Comparison of ENCODE assay signal across 8 mouse cellular contexts in genomic region chr5:124426475-124427071, GRCm38 (mm10). TPM values are rescaled to one million over a fixed set of nuclear protein-coding genes. Genes with fewer than 3 reads are reported as not detected.
DNase-seq lines count a peak whose midpoint lies in the region; ATAC-seq and TF ChIP-seq lines count a peak whose summit lies in the region.

No protein-coding gene starts in this region.

- no peaks in the 10 kb centered on the region for H3K9me3 ChIP-seq in limb, embryonic 13.5 days
- no peaks in the 10 kb centered on the region for H3K9me3 ChIP-seq in stomach, embryonic 16.5 days (replicated peaks; ENCODE audit: control insufficient read depth, low read length)

- no peak overlapping the region for H3K4me3 ChIP-seq in spleen, adult 2 months (ENCODE audit: extremely low read depth, insufficient read depth, insufficient read length)
- peak overlapping the region; percentile 98 for H3K4me3 ChIP-seq in limb, embryonic 13.5 days
- peak overlapping the region; percentile 98 for H3K4me3 ChIP-seq in stomach, embryonic 16.5 days (replicated peaks; ENCODE audit: low read length)

- peak; percentile 59 for DNase-seq in cerebellum, adult 9-11 months
- DNase-seq in spleen, adult 2 months (ENCODE audit: low read depth in 1 of 2, low spot score in 2 of 2): no peak
- DNase-seq in spleen, postnatal 10 days (ENCODE audit: low spot score in 2 of 2): no peak
- DNase-seq in frontal cortex, postnatal 10 days (ENCODE audit: low spot score in 2 of 2): no peak
- no peak for DNase-seq in gastrocnemius, postnatal 4 days (ENCODE audit: low spot score in 2 of 2)

- H3K4me1 ChIP-seq in spleen, adult 2 months (ENCODE audit: control insufficient read depth, insufficient read depth, insufficient read length): no peaks in the 10 kb centered on the region
- peaks cover 8% of the 10 kb centered on the region for H3K4me1 ChIP-seq in limb, embryonic 13.5 days
- H3K4me1 ChIP-seq in stomach, embryonic 16.5 days (ENCODE audit: control insufficient read depth, insufficient read depth, low read length): peaks cover 13% of the 10 kb centered on the region

- H3K9ac ChIP-seq in limb, embryonic 13.5 days: 0 out of 2 replicates have a peak overlapping the region, but pooled peaks have one; percentile 39
- H3K9ac ChIP-seq in stomach, embryonic 16.5 days (ENCODE audit: low read length): peak overlapping the region; percentile 58; the same call in 1 of the 2 replicates

- no peak for TF ChIP-seq POLR2A in spleen, adult 2 months (IDR thresholded peaks at IDR 0.05; ENCODE audit: low read depth, low read length)

- H3K4me2 ChIP-seq in limb, embryonic 13.5 days (replicated peaks): peak overlapping the region; percentile 58
- peak overlapping the region; percentile 59 for H3K4me2 ChIP-seq in stomach, embryonic 16.5 days (ENCODE audit: low read depth, low read length)

- no peak for TF ChIP-seq CTCF in spleen, adult 2 months (IDR thresholded peaks at IDR 0.05; ENCODE audit: extremely low read depth, insufficient read depth, insufficient read length, insufficient replicate concordance)

- no peak for ATAC-seq in cerebellum, adult (ENCODE audit: insufficient number of reproducible peaks, low FRiP score, low TSS enrichment)
- no peak for ATAC-seq in limb, embryonic 13.5 days (ENCODE audit: low FRiP score, low read depth)
- no peak for ATAC-seq in stomach, embryonic 16.5 days (ENCODE audit: insufficient read depth, low FRiP score)

- WGBS in spleen, adult 2 months: 95% methylated on average over 10 of the region's 10 CpGs
- 83% methylated on average over 10 of the region's 10 CpGs for WGBS in limb, embryonic 13.5 days
- WGBS in stomach, embryonic 16.5 days: 71% methylated on average over 10 of the region's 10 CpGs

- no peaks in the 10 kb centered on the region for H3K36me3 ChIP-seq in spleen, adult 2 months (ENCODE audit: control insufficient read depth, insufficient read depth, low read length)
- 0 out of 2 replicates have a peak, but pooled peaks cover 7% of the 10 kb centered on the region for H3K36me3 ChIP-seq in limb, embryonic 13.5 days
- no peaks in the 10 kb centered on the region for H3K36me3 ChIP-seq in stomach, embryonic 16.5 days (ENCODE audit: control insufficient read depth, insufficient read depth, low read length)

- H3K27ac ChIP-seq in spleen, adult 2 months (ENCODE audit: insufficient read depth, low read length): 0 out of 2 replicates have a peak overlapping the region, but pooled peaks have one; percentile 3
- H3K27ac ChIP-seq in limb, embryonic 13.5 days: peak overlapping the region; percentile 28; the same call in 1 of the 2 replicates
- H3K27ac ChIP-seq in stomach, embryonic 16.5 days (ENCODE audit: low read length): peak overlapping the region; percentile 82

- no peaks in the 10 kb centered on the region for H3K27me3 ChIP-seq in spleen, adult 2 months (ENCODE audit: control insufficient read depth, insufficient read depth, low read length)
- no peaks in the 10 kb centered on the region for H3K27me3 ChIP-seq in limb, embryonic 13.5 days
- H3K27me3 ChIP-seq in stomach, embryonic 16.5 days (ENCODE audit: control insufficient read depth, insufficient read depth, low read length): no peaks in the 10 kb centered on the region

RNA-seq across cellular contexts. Expression of gene Sbno1, which starts 0.8 kb away (rescaled TPM):
- polyA plus RNA-seq in spleen, adult 2 months (2012; rRNA removed): 12.2 and 14.4 TPM in 2 replicates
- polyA plus RNA-seq in limb, embryonic 13.5 days (2015; fragmentation: Nextera tagmentation; extraction: Ambion mirVana): 102 and 104 TPM in 2 replicates
- 70.4 and 76.1 TPM in 2 replicates for polyA plus RNA-seq in stomach, embryonic 16.5 days (2015; fragmentation: Nextera tagmentation; extraction: Ambion mirVana)
- 10 to 100 TPM; 50.3 to 57.9 TPM for total RNA-seq in gastrocnemius, postnatal 4 days (2021)

RNA-seq across cellular contexts. Expression of gene Kmt5a, which starts 13.2 kb away (rescaled TPM):
- polyA plus RNA-seq in spleen, adult 2 months (2012; rRNA removed): 18.4 and 22.8 TPM in 2 replicates
- 36.0 and 37.6 TPM in 2 replicates for polyA plus RNA-seq in limb, embryonic 13.5 days (2015; fragmentation: Nextera tagmentation; extraction: Ambion mirVana)
- polyA plus RNA-seq in stomach, embryonic 16.5 days (2015; fragmentation: Nextera tagmentation; extraction: Ambion mirVana): 50.4 and 51.7 TPM in 2 replicates
- total RNA-seq in gastrocnemius, postnatal 4 days (2021): 10 to 100 TPM; 43.3 to 44.8 TPM

RNA-seq across cellular contexts. Expression of gene Rilpl2, which starts 51.6 kb away (rescaled TPM):
- polyA plus RNA-seq in spleen, adult 2 months (2012; rRNA removed): 39.4 and 42.7 TPM in 2 replicates
- 34.6 and 37.2 TPM in 2 replicates for polyA plus RNA-seq in limb, embryonic 13.5 days (2015; fragmentation: Nextera tagmentation; extraction: Ambion mirVana)
- polyA plus RNA-seq in stomach, embryonic 16.5 days (2015; fragmentation: Nextera tagmentation; extraction: Ambion mirVana): 27.4 and 32.0 TPM in 2 replicates
- 10 to 100 TPM; 10.3 to 12.8 TPM for total RNA-seq in gastrocnemius, postnatal 4 days (2021)

RNA-seq across cellular contexts. Expression of gene Snrnp35, which starts 56.4 kb away (rescaled TPM):
- polyA plus RNA-seq in spleen, adult 2 months (2012; rRNA removed): 1.5 and 1.7 TPM in 2 replicates
- polyA plus RNA-seq in limb, embryonic 13.5 days (2015; fragmentation: Nextera tagmentation; extraction: Ambion mirVana): 24.3 and 28.2 TPM in 2 replicates
- polyA plus RNA-seq in stomach, embryonic 16.5 days (2015; fragmentation: Nextera tagmentation; extraction: Ambion mirVana): 22.0 and 24.3 TPM in 2 replicates
- total RNA-seq in gastrocnemius, postnatal 4 days (2021): 10 to 100 TPM; 26.7 to 32.0 TPM

Comparison
In these comparisons a context has a peak if more than half of its experiments do, and no peak if none do; other contexts are left out.
1. H3K27ac ChIP-seq: peak in every context shown above with its lines; median percentile 82 in stomach, embryonic 16.5 days; 28 in limb, embryonic 13.5 days; 3 in spleen, adult 2 months.